Mouse (Mus musculus): ENCODE measurements around the gene Gpr27. TPM values are rescaled to one million over a fixed set of nuclear protein-coding genes. Genes with fewer than 3 reads are reported as not detected.

The Gpr27 gene
- 1.6 and 1.8 TPM in 2 replicates for polyA plus RNA-seq (2015; fragmentation: Nextera tagmentation; extraction: Ambion mirVana)

DNA sequence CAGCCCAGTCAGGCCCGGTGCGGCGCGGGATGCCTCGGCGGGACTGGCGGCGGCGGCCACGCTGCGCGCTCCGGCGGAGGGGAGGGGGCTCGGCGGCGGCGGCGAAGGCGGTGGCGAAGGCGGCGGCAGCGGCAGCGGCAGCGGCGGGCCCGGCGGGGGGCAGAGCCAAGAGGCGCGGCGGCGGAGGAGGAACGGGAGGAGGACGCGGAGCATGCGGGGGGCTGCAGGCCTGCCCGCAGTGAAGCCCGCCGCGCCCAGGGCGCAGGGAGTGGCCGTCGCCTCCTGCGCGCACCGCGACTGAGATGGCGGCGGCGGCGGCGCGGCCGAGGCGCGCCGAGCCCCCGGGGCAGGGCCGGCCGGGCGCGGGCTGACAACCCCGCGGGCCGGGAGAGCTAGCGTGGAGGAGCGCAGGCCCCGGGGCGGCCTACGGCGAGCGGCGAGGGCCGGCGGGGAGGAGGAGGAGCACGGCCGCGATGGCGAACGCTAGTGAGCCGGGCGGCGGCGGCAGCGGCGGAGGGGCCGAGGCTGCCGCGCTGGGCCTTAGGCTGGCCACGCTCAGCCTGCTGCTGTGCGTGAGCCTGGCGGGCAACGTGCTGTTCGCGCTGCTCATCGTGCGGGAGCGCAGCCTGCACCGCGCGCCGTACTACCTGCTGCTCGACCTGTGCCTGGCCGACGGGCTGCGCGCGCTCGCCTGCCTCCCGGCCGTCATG lies at the start of gene Gpr27:
Gene Gpr27 (plus strand): TSS at position 474 of the 710 bp plus-strand sequence.
- Histone ChIP-seq H3K4me1 (ENCODE audit: insufficient read depth, low read length) (peaks cover 12% of the 10 kb centered on the region), H3K9ac (replicated peaks; ENCODE audit: low read length) (peak within 1 kb of the TSS; percentile 75), H3K4me3 (ENCODE audit: low read length) (peak within 1 kb of the TSS; percentile 55), H3K36me3 (ENCODE audit: insufficient read depth, low read length) (no peaks in the 10 kb centered on the region), H3K27ac (ENCODE audit: low read length) (no peak within 1 kb of the TSS), H3K27me3 (ENCODE audit: insufficient read depth, low read length) (peaks cover 64% of the 10 kb centered on the region), H3K4me2 (replicated peaks; ENCODE audit: low read depth, low read length) (peak within 1 kb of the TSS; percentile 82), H3K9me3 (ENCODE audit: low read length) (no peaks in the 10 kb centered on the region)
- peak; percentile 82 for ATAC-seq (ENCODE audit: low FRiP score, low TSS enrichment)
- WGBS: 0% methylated on average over 40 of the region's 112 CpGs

GRCm38 (mm10) chr6:99643439-99644199 lies 48.9 kb upstream of the Gpr27 start:
- H3K4me2 ChIP-seq (replicated peaks; ENCODE audit: low read depth, low read length): no peak overlapping the region
- no peak overlapping the region for H3K9ac ChIP-seq (replicated peaks; ENCODE audit: low read length)
- peak; percentile 65; the same call in 1 of the 2 replicates for ATAC-seq (ENCODE audit: low FRiP score, low TSS enrichment)
- peaks cover 23% of the 10 kb centered on the region for H3K4me1 ChIP-seq (ENCODE audit: insufficient read depth, low read length)
- WGBS: 49% methylated on average over 10 of the region's 10 CpGs
- H3K36me3 ChIP-seq (ENCODE audit: insufficient read depth, low read length): 0 out of 2 replicates have a peak, but pooled peaks cover 5% of the 10 kb centered on the region
- H3K27me3 ChIP-seq (ENCODE audit: insufficient read depth, low read length): no peaks in the 10 kb centered on the region
- no peak overlapping the region for H3K4me3 ChIP-seq (ENCODE audit: low read length)
- peaks cover 5% of the 10 kb centered on the region; the same call in 1 of the 2 replicates for H3K9me3 ChIP-seq (ENCODE audit: low read length)
- peak overlapping the region; percentile 51; the same call in 1 of the 2 replicates for H3K27ac ChIP-seq (ENCODE audit: low read length)

DNA sequence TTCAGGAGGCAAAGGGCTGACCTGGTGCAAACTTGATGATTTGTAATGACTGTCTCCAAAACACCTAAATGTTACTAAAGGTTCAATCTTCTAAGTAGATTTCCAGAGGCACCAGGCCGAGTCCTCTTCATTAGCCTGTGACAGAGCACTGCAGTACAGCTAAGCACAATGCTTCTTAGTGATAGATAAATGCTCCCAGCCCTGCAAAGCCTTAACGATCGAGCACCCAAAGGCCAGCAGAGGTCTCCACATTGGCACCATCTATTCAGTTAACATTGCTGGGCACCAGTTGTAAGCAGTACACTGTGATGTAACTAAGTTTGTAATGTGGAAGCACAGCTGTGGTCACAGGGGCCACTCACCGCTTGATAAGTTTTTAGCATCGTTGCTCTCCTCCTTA lies 48.1 kb upstream of the Gpr27 start:
- Histone ChIP-seq H3K4me3 (ENCODE audit: low read length) (no peak overlapping the region), H3K9ac (replicated peaks; ENCODE audit: low read length) (no peak overlapping the region), H3K9me3 (ENCODE audit: low read length) (peaks cover 5% of the 10 kb centered on the region; the same call in 1 of the 2 replicates), H3K4me2 (replicated peaks; ENCODE audit: low read depth, low read length) (no peak overlapping the region), H3K27me3 (ENCODE audit: insufficient read depth, low read length) (no peaks in the 10 kb centered on the region), H3K4me1 (ENCODE audit: insufficient read depth, low read length) (peaks cover 23% of the 10 kb centered on the region), H3K36me3 (ENCODE audit: insufficient read depth, low read length) (0 out of 2 replicates have a peak, but pooled peaks cover 5% of the 10 kb centered on the region), H3K27ac (ENCODE audit: low read length) (peak overlapping the region; percentile 51)
- ATAC-seq (ENCODE audit: low FRiP score, low TSS enrichment): no peak
- 79% methylated on average over 5 of the region's 5 CpGs for WGBS

GRCm38 (mm10) chr6:99644876-99645275 lies 47.6 kb upstream of the Gpr27 start:
- Histone ChIP-seq H3K4me2 (replicated peaks; ENCODE audit: low read depth, low read length) (no peak overlapping the region), H3K4me1 (ENCODE audit: insufficient read depth, low read length) (peaks cover 23% of the 10 kb centered on the region), H3K9me3 (ENCODE audit: low read length) (peaks cover 5% of the 10 kb centered on the region; the same call in 1 of the 2 replicates), H3K27me3 (ENCODE audit: insufficient read depth, low read length) (no peaks in the 10 kb centered on the region), H3K4me3 (ENCODE audit: low read length) (no peak overlapping the region), H3K27ac (ENCODE audit: low read length) (peak overlapping the region; percentile 51; the same call in 1 of the 2 replicates), H3K36me3 (ENCODE audit: insufficient read depth, low read length) (0 out of 2 replicates have a peak, but pooled peaks cover 5% of the 10 kb centered on the region), H3K9ac (replicated peaks; ENCODE audit: low read length) (no peak overlapping the region)
- no peak for ATAC-seq (ENCODE audit: low FRiP score, low TSS enrichment)
- 79% methylated on average over 5 of the region's 5 CpGs for WGBS

GRCm38 (mm10) chr6:99646344-99646743 lies 46.1 kb upstream of the Gpr27 start:
- no peak overlapping the region for H3K27ac ChIP-seq (ENCODE audit: low read length)
- 0 out of 2 replicates have a peak overlapping the region, but pooled peaks have one; percentile 6 for H3K4me2 ChIP-seq (replicated peaks; ENCODE audit: low read depth, low read length)
- H3K4me1 ChIP-seq (ENCODE audit: insufficient read depth, low read length): peaks cover 23% of the 10 kb centered on the region
- H3K36me3 ChIP-seq (ENCODE audit: insufficient read depth, low read length): 0 out of 2 replicates have a peak, but pooled peaks cover 5% of the 10 kb centered on the region
- H3K9me3 ChIP-seq (ENCODE audit: low read length): peaks cover 5% of the 10 kb centered on the region; the same call in 1 of the 2 replicates
- H3K27me3 ChIP-seq (ENCODE audit: insufficient read depth, low read length): no peaks in the 10 kb centered on the region
- WGBS: 44% methylated on average over 10 of the region's 10 CpGs
- H3K4me3 ChIP-seq (ENCODE audit: low read length): no peak overlapping the region
- H3K9ac ChIP-seq (replicated peaks; ENCODE audit: low read length): no peak overlapping the region
- peak; percentile 55; the same call in 1 of the 2 replicates for ATAC-seq (ENCODE audit: low FRiP score, low TSS enrichment)

DNA sequence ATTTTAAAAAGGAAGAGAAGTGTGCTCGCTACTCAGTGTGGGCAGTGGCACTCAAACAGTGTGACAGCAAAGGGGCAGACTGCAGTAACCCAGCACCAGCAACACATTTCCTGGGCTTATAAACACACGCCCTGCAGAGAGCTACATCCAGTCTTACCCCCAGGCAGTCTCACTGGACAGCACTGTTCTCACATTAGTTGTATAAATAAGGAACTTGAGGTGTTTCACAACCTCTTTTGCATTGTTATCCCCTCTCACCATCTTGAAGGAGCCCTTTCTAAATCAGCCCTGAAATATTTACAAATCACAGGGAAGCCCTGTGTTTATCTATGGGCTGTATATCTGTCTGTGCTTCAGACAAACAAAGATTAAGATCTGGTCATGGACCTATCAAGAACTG lies 43.2 kb upstream of the Gpr27 start:
- Histone ChIP-seq H3K9ac (replicated peaks; ENCODE audit: low read length) (no peak overlapping the region), H3K36me3 (ENCODE audit: insufficient read depth, low read length) (0 out of 2 replicates have a peak, but pooled peaks cover 5% of the 10 kb centered on the region), H3K27me3 (ENCODE audit: insufficient read depth, low read length) (no peaks in the 10 kb centered on the region), H3K4me2 (replicated peaks; ENCODE audit: low read depth, low read length) (no peak overlapping the region), H3K4me1 (ENCODE audit: insufficient read depth, low read length) (peaks cover 15% of the 10 kb centered on the region), H3K4me3 (ENCODE audit: low read length) (no peak overlapping the region), H3K27ac (ENCODE audit: low read length) (no peak overlapping the region), H3K9me3 (ENCODE audit: low read length) (peaks cover 5% of the 10 kb centered on the region; the same call in 1 of the 2 replicates)
- 60% methylated on average over 2 of the region's 2 CpGs for WGBS
- no peak for ATAC-seq (ENCODE audit: low FRiP score, low TSS enrichment)

GRCm38 (mm10) chr6:99652341-99652740 lies 40.1 kb upstream of the Gpr27 start:
- no peak for ATAC-seq (ENCODE audit: low FRiP score, low TSS enrichment)
- WGBS: 76% methylated on average over 2 of the region's 2 CpGs
- no peaks in the 10 kb centered on the region for H3K9me3 ChIP-seq (ENCODE audit: low read length)
- no peak overlapping the region for H3K9ac ChIP-seq (replicated peaks; ENCODE audit: low read length)
- no peak overlapping the region for H3K27ac ChIP-seq (ENCODE audit: low read length)
- H3K27me3 ChIP-seq (ENCODE audit: insufficient read depth, low read length): no peaks in the 10 kb centered on the region
- no peak overlapping the region for H3K4me3 ChIP-seq (ENCODE audit: low read length)
- H3K36me3 ChIP-seq (ENCODE audit: insufficient read depth, low read length): no peaks in the 10 kb centered on the region
- no peaks in the 10 kb centered on the region for H3K4me1 ChIP-seq (ENCODE audit: insufficient read depth, low read length)
- H3K4me2 ChIP-seq (replicated peaks; ENCODE audit: low read depth, low read length): no peak overlapping the region

DNA sequence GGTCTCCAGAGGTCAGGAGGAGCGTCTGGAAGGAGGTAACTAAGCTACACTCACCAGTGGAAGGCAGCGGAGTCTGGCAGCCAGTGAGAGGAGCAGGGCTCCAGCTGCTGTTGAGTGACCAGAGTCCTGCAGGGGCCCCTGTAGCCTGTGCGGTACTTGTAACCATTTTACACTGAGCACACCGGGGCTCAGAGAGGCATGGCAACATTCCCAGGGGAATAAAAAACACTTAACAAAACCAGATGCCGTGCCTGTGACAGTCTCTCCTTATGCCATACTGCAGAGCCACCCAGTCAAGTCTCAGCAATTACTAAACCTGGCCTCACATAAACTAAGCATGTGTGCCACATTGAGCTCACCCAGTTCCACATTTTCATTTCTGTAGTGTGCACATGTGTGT lies 38.1 kb upstream of the Gpr27 start:
- no peaks in the 10 kb centered on the region for H3K4me1 ChIP-seq (ENCODE audit: insufficient read depth, low read length)
- no peaks in the 10 kb centered on the region for H3K36me3 ChIP-seq (ENCODE audit: insufficient read depth, low read length)
- no peaks in the 10 kb centered on the region for H3K27me3 ChIP-seq (ENCODE audit: insufficient read depth, low read length)
- no peak overlapping the region for H3K4me3 ChIP-seq (ENCODE audit: low read length)
- no peak overlapping the region for H3K9ac ChIP-seq (replicated peaks; ENCODE audit: low read length)
- ATAC-seq (ENCODE audit: low FRiP score, low TSS enrichment): no peak
- H3K9me3 ChIP-seq (ENCODE audit: low read length): no peaks in the 10 kb centered on the region
- H3K27ac ChIP-seq (ENCODE audit: low read length): no peak overlapping the region
- WGBS: 57% methylated on average over 5 of the region's 5 CpGs
- H3K4me2 ChIP-seq (replicated peaks; ENCODE audit: low read depth, low read length): no peak overlapping the region

DNA sequence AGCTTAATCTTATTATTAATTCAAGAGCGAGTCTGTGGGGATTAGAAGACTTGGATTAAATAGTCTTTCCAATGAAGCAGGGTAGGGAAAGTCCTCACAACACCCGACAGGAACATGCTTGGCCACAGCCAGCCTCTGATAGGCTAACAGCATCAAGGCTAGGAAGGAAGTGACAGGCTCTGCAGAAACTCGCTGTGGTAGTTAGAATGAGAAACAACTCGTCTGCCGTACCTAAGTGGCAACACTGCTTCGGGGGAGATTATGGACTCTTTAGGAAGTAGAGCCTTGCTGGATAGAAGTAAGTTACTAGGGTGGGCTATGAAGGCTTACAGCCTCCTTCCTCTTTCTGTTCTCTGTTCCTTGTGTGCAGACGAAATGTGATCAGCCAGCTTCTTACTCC lies 37.0 kb upstream of the Gpr27 start:
- Histone ChIP-seq H3K36me3 (ENCODE audit: insufficient read depth, low read length) (no peaks in the 10 kb centered on the region), H3K9ac (replicated peaks; ENCODE audit: low read length) (no peak overlapping the region), H3K27ac (ENCODE audit: low read length) (no peak overlapping the region), H3K9me3 (ENCODE audit: low read length) (no peaks in the 10 kb centered on the region), H3K4me3 (ENCODE audit: low read length) (no peak overlapping the region), H3K4me1 (ENCODE audit: insufficient read depth, low read length) (0 out of 2 replicates have a peak, but pooled peaks cover under 1% of the 10 kb centered on the region), H3K4me2 (replicated peaks; ENCODE audit: low read depth, low read length) (no peak overlapping the region), H3K27me3 (ENCODE audit: insufficient read depth, low read length) (no peaks in the 10 kb centered on the region)
- WGBS: 64% methylated on average over 7 of the region's 7 CpGs
- ATAC-seq (ENCODE audit: low FRiP score, low TSS enrichment): no peak
